Mouse (Mus musculus): ENCODE measurements around the gene Flt4. TPM values are rescaled to one million over a fixed set of nuclear protein-coding genes. Genes with fewer than 3 reads are reported as not detected.

Flt4 gene
- total and polyA plus RNA-seq, 3 experiments: 0.08 to 0.13 TPM; not detected in 1

DNA sequence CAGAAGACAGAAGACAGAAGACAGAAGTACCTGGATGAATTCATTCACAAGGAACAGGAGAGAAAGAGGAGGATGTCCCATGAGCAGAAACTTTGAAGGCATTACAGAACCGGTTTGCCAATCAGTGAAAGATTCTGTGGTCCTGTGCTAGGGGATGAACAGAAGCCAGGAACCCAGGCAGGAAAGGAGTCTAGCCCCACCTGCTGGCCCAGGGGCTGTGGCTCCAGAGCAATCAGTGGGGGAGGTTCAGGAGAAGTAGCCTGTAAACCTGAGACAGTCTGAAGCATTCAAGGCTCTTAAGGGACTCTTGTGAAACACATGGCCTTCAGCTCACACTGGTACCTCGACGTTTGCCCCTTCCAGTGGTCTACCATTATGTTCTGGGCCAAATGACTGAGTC is 22.1 kb downstream of the Flt4 start:
- Histone ChIP-seq H3K4me1 (ENCODE audit: control insufficient read depth in 1 of 2, insufficient read depth in 2 of 2, low read length in 2 of 2) (peaks cover 0 to 5% of the 10 kb centered on the region in 2 experiments; a peak in 1 of 4 replicates), H3K9me3 (replicated peaks; ENCODE audit: insufficient read depth, low read length) (no peaks in the 10 kb centered on the region), H3K9ac (ENCODE audit: control insufficient read depth, low read depth, low read length, poor library complexity, severe bottlenecking) (no peak overlapping the region), H3K79me2 (ENCODE audit: control insufficient read depth, insufficient read depth, low read length, poor library complexity) (no peaks in the 10 kb centered on the region), H3K27me3 (ENCODE audit: control insufficient read depth in 1 of 2, insufficient read depth in 2 of 2, low read length in 2 of 2) (no peaks in the 10 kb centered on the region), H3K4me3 (ENCODE audit: control insufficient read depth in 1 of 2, insufficient read depth in 1 of 2, low read depth in 2 of 2, low read length in 2 of 2) (no peak overlapping the region), H3K36me3 (ENCODE audit: control insufficient read depth in 1 of 2, insufficient read depth in 2 of 2, low read length in 2 of 2) (0 out of 4 replicates have a peak, but pooled peaks cover 0 to 2% of the 10 kb centered on the region in 2 experiments), H3K27ac (ENCODE audit: control insufficient read depth, low read depth, low read length) (no peak overlapping the region)
- peak; percentile 50 for DNase-seq (ENCODE audit: low read depth, low spot score)
- TF ChIP-seq RAD21 (IDR thresholded peaks at IDR 0.05; ENCODE audit: low read depth, low read length) (peak; percentile 68), SMC3 (IDR thresholded peaks at IDR 0.05; ENCODE audit: low read depth, low read length) (peak; percentile 53), EP300 (IDR thresholded peaks at IDR 0.05; ENCODE audit: low read depth in 1 of 2, low read length in 2 of 2) (no peak), CTCF (IDR thresholded peaks at IDR 0.05 in 2 of 3, conservative IDR thresholded peaks at IDR 0.05 in 1 of 3; ENCODE audit: control insufficient read depth in 1 of 3, insufficient read depth in 1 of 3, low read depth in 2 of 3, low read length in 3 of 3, poor library complexity in 1 of 3, severe bottlenecking in 1 of 3) (peak; percentile 37 to 77 (median 68)), TAL1 (IDR thresholded peaks at IDR 0.05; ENCODE audit: low read length) (no peak), ZKSCAN1 (IDR thresholded peaks at IDR 0.05; ENCODE audit: low read depth, low read length) (no peak)

DNA sequence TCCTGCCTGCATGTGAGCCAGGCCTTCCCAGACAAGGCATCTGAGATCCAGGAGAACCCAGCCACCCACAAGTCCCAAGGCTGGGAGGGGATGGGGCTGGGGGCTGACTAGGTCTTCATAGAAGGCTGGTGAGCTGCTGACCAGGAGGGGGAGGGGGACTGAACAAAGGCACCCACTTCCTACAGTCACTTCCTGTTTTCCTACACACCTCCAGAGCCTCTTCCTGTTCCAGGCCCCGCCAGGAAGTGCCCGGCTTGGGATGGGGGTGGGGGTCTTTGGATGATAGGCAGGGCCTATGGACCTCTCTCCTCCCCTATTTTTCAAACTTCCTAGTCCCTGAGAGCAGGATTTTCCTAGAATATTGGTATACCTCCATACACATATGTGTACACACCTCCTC is 23.2 kb downstream of the Flt4 start:
- Histone ChIP-seq H3K36me3 (ENCODE audit: control insufficient read depth in 1 of 2, insufficient read depth in 2 of 2, low read length in 2 of 2) (0 out of 4 replicates have a peak, but pooled peaks cover 0 to 2% of the 10 kb centered on the region in 2 experiments), H3K79me2 (ENCODE audit: control insufficient read depth, insufficient read depth, low read length, poor library complexity) (no peaks in the 10 kb centered on the region), H3K9me3 (replicated peaks; ENCODE audit: insufficient read depth, low read length) (no peaks in the 10 kb centered on the region), H3K4me1 (ENCODE audit: control insufficient read depth in 1 of 2, insufficient read depth in 2 of 2, low read length in 2 of 2) (peaks cover 0 to 5% of the 10 kb centered on the region in 2 experiments; a peak in 1 of 4 replicates), H3K27me3 (ENCODE audit: control insufficient read depth in 1 of 2, insufficient read depth in 2 of 2, low read length in 2 of 2) (no peaks in the 10 kb centered on the region), H3K9ac (ENCODE audit: control insufficient read depth, low read depth, low read length, poor library complexity, severe bottlenecking) (no peak overlapping the region), H3K27ac (ENCODE audit: control insufficient read depth, low read depth, low read length) (no peak overlapping the region), H3K4me3 (ENCODE audit: control insufficient read depth in 1 of 2, insufficient read depth in 1 of 2, low read depth in 2 of 2, low read length in 2 of 2) (no peak overlapping the region)
- DNase-seq (ENCODE audit: low read depth, low spot score): peak; percentile 29
- no peak for TF ChIP-seq CHD1 (IDR thresholded peaks at IDR 0.05; ENCODE audit: low read depth, low read length)
- no peak for TF ChIP-seq MYC (IDR thresholded peaks at IDR 0.05; ENCODE audit: low read depth, low read length)
- TF ChIP-seq BHLHE40 (IDR thresholded peaks at IDR 0.05; ENCODE audit: borderline replicate concordance, low read depth, low read length): no peak
- TF ChIP-seq ELF1 (IDR thresholded peaks at IDR 0.05; ENCODE audit: low read depth, low read length): 0 out of 2 replicates have a peak, but pooled peaks have one; percentile 51
- TF ChIP-seq SIN3A (IDR thresholded peaks at IDR 0.05; ENCODE audit: low read length): no peak
- no peak for TF ChIP-seq ZMIZ1 (IDR thresholded peaks at IDR 0.05; ENCODE audit: low read depth, low read length)
- no peak for TF ChIP-seq USF2 (IDR thresholded peaks at IDR 0.05; ENCODE audit: borderline replicate concordance in 1 of 2, insufficient read depth in 1 of 2, low read depth in 1 of 2, low read length in 2 of 2)

- Histone ChIP-seq H3K9me3 (replicated peaks; ENCODE audit: insufficient read depth, low read length) (no peaks in the 10 kb centered on the region), H3K4me3 (ENCODE audit: control insufficient read depth in 1 of 2, insufficient read depth in 1 of 2, low read depth in 2 of 2, low read length in 2 of 2) (no peak overlapping the region), H3K27ac (ENCODE audit: control insufficient read depth, low read depth, low read length) (no peak overlapping the region), H3K36me3 (ENCODE audit: control insufficient read depth in 1 of 2, insufficient read depth in 2 of 2, low read length in 2 of 2) (0 out of 4 replicates have a peak, but pooled peaks cover 0 to 2% of the 10 kb centered on the region in 2 experiments), H3K27me3 (ENCODE audit: control insufficient read depth in 1 of 2, insufficient read depth in 2 of 2, low read length in 2 of 2) (no peaks in the 10 kb centered on the region), H3K4me1 (ENCODE audit: control insufficient read depth in 1 of 2, insufficient read depth in 2 of 2, low read length in 2 of 2) (peaks cover 0 to 5% of the 10 kb centered on the region in 2 experiments; a peak in 1 of 4 replicates), H3K79me2 (ENCODE audit: control insufficient read depth, insufficient read depth, low read length, poor library complexity) (no peaks in the 10 kb centered on the region), H3K9ac (ENCODE audit: control insufficient read depth, low read depth, low read length, poor library complexity, severe bottlenecking) (no peak overlapping the region)
- DNase-seq (ENCODE audit: low read depth, low spot score): no peak
- TF ChIP-seq TBP (IDR thresholded peaks at IDR 0.05; ENCODE audit: low read depth, low read length): no peak
- TF ChIP-seq RAD21 (IDR thresholded peaks at IDR 0.05; ENCODE audit: low read depth, low read length): no peak
- no peak for TF ChIP-seq POLR2AphosphoS5 (IDR thresholded peaks at IDR 0.05; ENCODE audit: borderline replicate concordance, low read depth, low read length)
Measured at GRCm38 (mm10) chr11:49634101-49634500, 25.0 kb downstream of the Flt4 start.

All from MEL (cell line).